Mouse (Mus musculus): ENCODE results near the gene Med17.

DNA sequence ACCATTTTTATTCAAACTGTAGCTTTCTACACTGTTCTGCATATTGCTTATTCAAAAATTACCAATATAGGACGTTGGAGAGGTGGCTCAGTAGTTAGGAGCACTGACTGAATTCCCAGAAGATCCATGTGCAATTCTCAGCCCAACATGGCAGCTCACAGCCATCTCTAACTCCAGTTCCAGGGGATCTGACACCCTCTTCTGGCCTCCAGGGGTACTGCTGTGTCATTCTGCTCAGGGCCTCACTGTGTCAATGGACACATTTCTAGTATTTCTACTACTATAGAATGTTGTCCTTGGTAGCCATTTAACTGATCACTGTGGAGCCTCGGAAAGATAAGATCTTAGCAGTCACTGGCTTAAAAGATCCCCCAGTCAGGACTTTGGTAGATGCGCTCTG lies 5.7 kb upstream of the Med17 start:
- TF ChIP-seq GATA1 (IDR thresholded peaks at IDR 0.05; ENCODE audit: low read length) (no peak), TAL1 (IDR thresholded peaks at IDR 0.05; ENCODE audit: low read length) (no peak)

Data from erythroblast, embryonic 14.5 days (primary cell).